27 mouse cellular contexts compared by ENCODE assay signal in genomic region chr7:91516225-91516624, GRCm38 (mm10).
"Had no signal": no experiment of that assay in that cellular context is flagged by ENCODE, and none has a peak within 500 bp of the region (broad histone marks: within the 10 kb centered on the region; RNA-seq: fewer than 3 reads in every experiment).

No protein-coding gene starts in this region.

- H3K27me3 ChIP-seq: heart, embryonic 13.5 days; heart, embryonic 15.5 days; hindbrain, embryonic 13.5 days; hindbrain, embryonic 15.5 days; kidney, embryonic 15.5 days; limb, embryonic 13.5 days; limb, embryonic 15.5 days; liver, embryonic 12.5 days had no signal

- H3K36me3 ChIP-seq: heart, embryonic 13.5 days; heart, embryonic 15.5 days; hindbrain, embryonic 13.5 days; hindbrain, embryonic 15.5 days; kidney, embryonic 15.5 days; limb, embryonic 13.5 days; limb, embryonic 15.5 days; liver, embryonic 12.5 days had no signal

- H3K4me3 ChIP-seq: heart, adult 2 months; heart, embryonic 13.5 days; heart, embryonic 15.5 days; hindbrain, embryonic 13.5 days; hindbrain, embryonic 15.5 days; kidney, embryonic 15.5 days; limb, embryonic 13.5 days; limb, embryonic 15.5 days; liver, embryonic 12.5 days had no signal

- DNase-seq: gastrocnemius, postnatal 14 days; gastrocnemius, postnatal 36 days; heart, adult 11 months; heart, adult 2 months; heart, postnatal 14 days; heart, postnatal 36 days; kidney, adult 11 months; kidney, adult 2 months; kidney, adult 9 months; kidney, postnatal 14 days; kidney, postnatal 36 days; layer of hippocampus, adult 9-11 months; layer of hippocampus, postnatal 36 days; left cerebral cortex, postnatal 4 days had no signal

- H3K4me1 ChIP-seq: heart, embryonic 13.5 days; heart, embryonic 15.5 days; hindbrain, embryonic 13.5 days; hindbrain, embryonic 15.5 days; kidney, embryonic 15.5 days; limb, embryonic 13.5 days; limb, embryonic 15.5 days; liver, embryonic 12.5 days had no signal

- H3K9me3 ChIP-seq: heart, embryonic 13.5 days; heart, embryonic 15.5 days; hindbrain, embryonic 13.5 days; hindbrain, embryonic 15.5 days; kidney, embryonic 15.5 days; limb, embryonic 13.5 days; limb, embryonic 15.5 days; liver, embryonic 12.5 days had no signal

- H3K4me2 ChIP-seq: heart, embryonic 11.5 days; heart, embryonic 13.5 days; heart, embryonic 15.5 days; hindbrain, embryonic 13.5 days; hindbrain, embryonic 15.5 days; kidney, embryonic 15.5 days; limb, embryonic 13.5 days; limb, embryonic 15.5 days; liver, embryonic 12.5 days had no signal

- H3K9ac ChIP-seq: heart, embryonic 13.5 days; heart, embryonic 15.5 days; hindbrain, embryonic 13.5 days; hindbrain, embryonic 15.5 days; kidney, embryonic 15.5 days; limb, embryonic 13.5 days; limb, embryonic 15.5 days; liver, embryonic 12.5 days; liver, embryonic 14.5 days had no signal

- H3K27ac ChIP-seq: heart, adult 2 months; heart, embryonic 13.5 days; heart, embryonic 15.5 days; hindbrain, embryonic 13.5 days; hindbrain, embryonic 15.5 days; hindbrain, postnatal 0 days; kidney, embryonic 15.5 days; kidney, postnatal 0 days; limb, embryonic 13.5 days; limb, embryonic 15.5 days; liver, embryonic 12.5 days; liver, embryonic 14.5 days had no signal

- ATAC-seq: hindbrain, postnatal 0 days; intestine, embryonic 16.5 days; liver, embryonic 12.5 days had no signal
